Mouse (Mus musculus) c-Kit-positive CD71-positive TER-119-positive erythroid progenitor cells, embryonic 14.5 days (primary cell): Measurements from ENCODE around the gene Mak.
"Not testable (repeated sequence)": the region's sequence is repeated elsewhere in the genome, so short reads cannot be mapped to it uniquely, and the experiment has no call there.

Experiments
- DNase-seq: peaks from one replicate; pipeline ENCODE4 v3.0.0-alpha.2; 2013; ENCODE audit warnings: low spot score

The Mak gene

GRCm38 (mm10) chr13:40998537-40998936 is 81.0 kb downstream of the Mak start:
- not testable (repeated sequence) for DNase-seq

GRCm38 (mm10) chr13:40994487-40995263 is 84.8 kb downstream of the Mak start:
- DNase-seq: no peak

DNA sequence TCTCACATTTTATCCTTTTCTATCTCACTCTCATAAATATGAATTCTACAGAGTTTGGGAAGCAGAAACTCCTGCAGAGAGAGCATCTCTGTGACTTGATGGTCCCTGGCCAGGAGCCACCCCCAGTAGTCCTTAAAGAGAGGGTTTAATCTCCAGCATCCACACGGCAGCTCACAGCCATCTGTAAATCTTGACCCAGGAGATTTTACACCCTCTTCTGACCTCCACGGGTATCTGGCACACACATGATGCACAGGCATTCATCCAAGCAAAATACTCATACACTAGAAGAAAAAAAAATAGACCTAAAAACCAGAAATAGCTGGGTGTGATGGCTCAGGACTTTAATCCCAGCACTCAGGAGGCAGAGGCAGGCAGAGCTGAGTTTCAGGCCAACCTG is 91.1 kb downstream of the Mak start:
- no peak for DNase-seq

DNA sequence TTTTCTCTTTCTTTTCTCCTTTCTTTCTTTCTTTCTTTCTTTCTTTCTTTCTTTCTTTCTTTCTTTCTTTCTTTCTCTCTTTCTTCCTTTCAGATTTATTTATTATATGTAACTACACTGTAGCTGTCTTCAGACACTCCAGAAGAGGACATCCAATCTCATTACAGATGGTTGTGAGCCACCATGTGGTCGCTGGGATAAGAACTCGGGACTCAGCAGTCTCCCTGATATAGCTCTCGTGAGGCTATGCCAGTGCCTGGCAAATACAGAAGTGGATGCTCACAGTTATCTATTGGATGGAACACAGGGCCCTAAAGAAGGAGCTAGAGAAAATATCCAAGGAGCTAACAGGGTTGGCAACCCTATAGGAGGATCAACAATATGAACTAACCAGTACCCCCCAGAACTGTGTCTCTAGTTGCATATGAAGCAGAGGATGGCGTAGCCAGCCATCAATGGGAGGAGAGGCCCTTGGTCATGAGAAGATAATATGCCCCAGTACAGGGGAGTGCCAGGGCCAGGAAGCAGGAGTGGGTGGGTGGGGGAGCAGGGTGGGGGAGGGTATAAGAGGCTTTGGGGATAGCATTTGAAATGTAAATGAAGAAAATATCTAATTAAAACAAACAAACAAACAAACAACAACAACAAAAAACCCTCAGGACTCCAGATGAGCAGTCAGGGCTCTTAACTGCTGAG is 91.8 kb downstream of the Mak start:
- DNase-seq: peak; percentile 68

DNA sequence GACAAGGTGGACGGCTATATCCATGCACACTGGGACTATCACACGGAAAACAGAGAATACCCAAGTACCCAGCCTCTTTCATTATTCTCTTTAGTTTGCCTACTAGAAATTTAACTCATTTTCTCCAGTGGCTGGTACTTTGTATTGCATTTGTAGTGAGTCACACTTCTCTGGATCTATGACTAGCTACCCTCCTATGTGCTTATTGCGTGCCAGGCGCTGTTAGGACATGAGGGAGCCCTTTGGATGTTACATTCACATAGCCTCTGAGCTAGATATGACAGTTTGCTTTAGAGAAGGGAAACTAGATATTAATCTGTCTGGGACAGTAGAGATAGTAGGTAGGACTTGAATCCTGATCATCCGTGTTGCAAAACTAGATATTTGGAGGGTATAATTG is 93.4 kb downstream of the Mak start:
- DNase-seq: no peak

DNA sequence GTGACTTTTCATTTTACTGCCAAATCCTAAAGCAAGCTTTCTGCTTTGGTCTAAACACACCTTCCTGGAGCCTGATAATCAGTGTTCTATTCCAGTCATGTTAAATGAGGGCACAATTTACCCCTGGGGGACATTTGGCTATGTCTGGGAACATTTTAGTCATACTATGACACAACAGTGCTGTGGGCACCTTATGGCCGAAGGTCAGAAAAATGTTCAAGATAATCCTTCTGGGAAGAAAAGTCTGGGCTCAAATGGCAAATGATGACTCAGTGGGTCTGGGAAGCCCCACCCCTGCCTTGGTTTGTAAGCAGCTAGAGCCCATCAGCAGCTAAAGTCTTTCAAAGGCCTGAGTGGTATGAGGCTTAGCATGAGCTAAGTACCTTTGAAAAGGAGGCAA is 96.7 kb downstream of the Mak start:
- DNase-seq: no peak

GRCm38 (mm10) chr13:40979321-40979720 is 100.2 kb downstream of the Mak start:
- DNase-seq: no peak

DNA sequence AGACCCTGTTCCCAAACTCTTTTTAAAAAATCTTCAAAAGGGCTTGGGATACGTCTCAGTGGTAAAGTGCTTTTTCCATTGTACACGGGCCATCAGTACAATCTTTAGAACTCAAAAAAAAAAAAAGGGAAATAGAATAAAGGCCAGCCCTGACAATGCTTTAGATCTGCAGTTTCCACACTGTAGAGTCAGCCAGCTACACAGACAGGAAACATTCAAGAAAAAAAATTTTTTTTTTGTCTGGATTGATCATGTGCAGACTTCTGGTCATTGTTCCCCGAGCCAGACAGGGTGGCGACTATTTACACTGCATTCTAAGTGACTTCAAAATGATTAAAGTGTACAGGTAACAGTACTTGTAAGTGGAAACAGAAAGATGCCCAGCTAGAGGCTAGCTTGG is 100.9 kb downstream of the Mak start:
- DNase-seq: no peak

DNA sequence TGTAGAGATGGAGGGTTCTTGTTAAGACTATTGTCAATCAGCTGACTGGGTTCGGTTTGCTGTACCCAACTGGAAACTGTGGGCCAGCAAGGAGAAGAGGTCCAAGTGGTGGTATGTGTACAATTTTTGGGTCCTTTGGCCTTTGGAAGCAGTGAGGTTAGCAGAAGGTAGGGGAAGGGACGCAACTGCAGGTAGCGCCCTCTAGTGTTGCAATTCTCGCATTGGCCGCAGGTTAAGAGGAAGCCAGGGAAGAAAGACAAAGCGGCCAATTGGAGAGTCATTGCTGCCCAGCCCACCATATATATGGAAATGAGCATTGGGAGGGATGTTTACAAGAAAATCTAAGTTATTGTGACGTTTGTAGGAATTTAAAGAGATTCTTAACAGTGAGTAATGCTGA is 101.9 kb downstream of the Mak start:
- DNase-seq: no peak
